Mouse (Mus musculus) testis, adult 2 months (tissue): ENCODE measurements around the gene Adamts4.

Experiments used
- CTCF ChIP-seq: fragments of 200-500 bp; IDR thresholded peaks from 2 replicates; pipeline ENCODE4 v1.5.1; 2012; ENCODE audit warnings: low read depth, mild to moderate bottlenecking, inconsistent platforms, low read length, moderate library complexity; ENCODE audit not compliant: control insufficient read depth, insufficient read depth, insufficient replicate concordance
- POLR2A ChIP-seq: fragments of 200-500 bp; IDR thresholded peaks from 2 replicates; pipeline ENCODE4 v1.6.1; 2012; ENCODE audit warnings: low read depth, mild to moderate bottlenecking, inconsistent platforms, low read length, moderate library complexity; ENCODE audit not compliant: control insufficient read depth

DNA sequence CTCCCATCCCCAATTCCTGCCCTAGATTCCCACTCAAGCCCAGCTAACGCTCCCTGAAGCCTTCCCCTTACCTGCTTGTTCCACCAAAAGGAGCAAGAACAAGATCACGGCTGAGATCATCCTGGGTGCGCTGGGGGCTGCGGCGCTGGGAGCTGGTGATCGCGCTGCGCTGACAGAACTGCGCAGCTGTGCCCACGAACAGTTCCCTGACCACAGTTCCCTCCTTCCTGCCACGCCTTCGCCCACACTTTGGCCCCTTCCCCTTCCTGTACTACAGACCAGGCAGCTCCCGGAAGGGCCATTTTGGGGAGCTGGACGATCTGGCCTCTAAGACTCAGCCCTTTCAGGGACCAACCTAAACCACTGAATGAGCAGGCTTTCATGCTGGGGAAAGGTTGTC, 16.1 kb upstream of the Adamts4 start, which contains the start of gene Fcer1g:
- no peak for TF ChIP-seq CTCF
- 0 out of 2 replicates have a peak, but pooled peaks have one; percentile 12 for TF ChIP-seq POLR2A
